Mouse (Mus musculus) mesoderm, embryonic 11.5 days (tissue): Measurements from ENCODE around the gene Tdrd3.

Source experiments
- DNase-seq: peaks from one replicate; pipeline ENCODE4 v3.0.0-alpha.2; 2012; ENCODE audit warnings: low read depth, low spot score

Gene Tdrd3

GRCm38 (mm10) chr14:87451645-87452443 is 35.4 kb downstream of the Tdrd3 start:
- peak; percentile 71 for DNase-seq

DNA sequence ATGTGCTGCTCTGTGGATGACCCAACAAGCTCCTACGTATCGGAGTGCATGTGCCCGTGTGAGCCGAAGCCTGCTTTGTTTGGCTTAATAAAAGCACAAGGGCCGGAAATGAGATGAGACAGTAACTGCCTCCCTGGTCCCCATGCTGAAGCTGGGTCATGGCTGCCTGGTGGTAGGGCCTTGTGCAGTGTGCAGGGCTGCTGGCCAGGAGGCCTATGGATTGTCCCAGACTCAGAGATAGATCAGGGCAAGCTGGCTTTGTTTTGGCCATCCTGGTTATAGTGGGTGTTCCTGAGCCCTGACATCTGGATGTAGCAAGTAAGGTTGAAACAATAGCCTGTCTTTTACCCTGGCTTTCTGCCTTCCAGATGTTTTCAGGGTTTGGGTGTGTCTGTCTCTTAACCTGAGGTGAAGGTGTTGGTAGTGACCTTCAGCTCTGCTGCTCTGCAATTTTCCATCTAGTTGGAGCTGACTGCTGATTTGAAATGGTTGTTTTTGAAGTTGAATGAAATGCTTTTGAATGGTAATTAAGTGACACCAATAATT is 39.3 kb downstream of the Tdrd3 start:
- no peak for DNase-seq

DNA sequence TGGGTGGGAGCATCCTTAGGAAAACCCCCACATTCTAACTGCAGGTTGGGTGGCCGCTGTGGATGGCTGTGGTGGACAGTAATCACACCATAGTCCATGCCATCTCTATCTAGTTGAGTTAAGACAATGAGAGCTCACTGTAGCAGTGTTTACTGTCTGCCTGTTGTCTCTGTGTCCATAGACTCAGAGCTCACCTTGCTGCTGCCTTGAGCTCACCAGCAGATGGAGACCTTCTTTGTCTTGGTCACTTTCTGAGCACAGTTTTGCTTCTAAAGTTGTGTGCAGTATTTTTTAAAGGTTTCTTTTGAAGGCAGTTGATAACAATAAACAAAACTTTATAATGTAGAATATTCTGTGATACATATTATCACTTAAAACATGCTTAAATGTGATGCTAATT is 43.3 kb downstream of the Tdrd3 start:
- DNase-seq = no peak

DNA sequence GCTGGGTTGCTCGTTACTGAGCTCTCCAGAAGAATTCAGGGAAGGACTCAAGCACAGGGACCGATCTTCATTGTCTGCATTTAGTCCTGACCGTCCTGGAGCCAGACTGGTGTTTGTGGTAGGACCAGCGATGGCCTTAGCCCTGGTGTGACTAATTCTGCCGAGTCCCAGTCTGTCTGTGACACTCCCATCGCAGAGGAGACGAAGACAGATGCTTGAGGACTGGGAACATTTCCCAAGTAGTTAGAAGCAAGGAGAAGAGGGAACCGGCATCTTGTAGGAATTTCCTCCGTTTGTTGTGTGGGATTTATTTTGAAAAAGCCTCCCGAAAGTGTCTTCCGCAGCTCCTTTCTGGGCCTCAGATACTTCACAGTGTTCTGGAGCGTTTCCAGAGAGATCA is 45.1 kb downstream of the Tdrd3 start:
- no peak for DNase-seq

- peak; percentile 68 for DNase-seq
Measured at GRCm38 (mm10) chr14:87463963-87464654, 47.7 kb downstream of the Tdrd3 start.

DNA sequence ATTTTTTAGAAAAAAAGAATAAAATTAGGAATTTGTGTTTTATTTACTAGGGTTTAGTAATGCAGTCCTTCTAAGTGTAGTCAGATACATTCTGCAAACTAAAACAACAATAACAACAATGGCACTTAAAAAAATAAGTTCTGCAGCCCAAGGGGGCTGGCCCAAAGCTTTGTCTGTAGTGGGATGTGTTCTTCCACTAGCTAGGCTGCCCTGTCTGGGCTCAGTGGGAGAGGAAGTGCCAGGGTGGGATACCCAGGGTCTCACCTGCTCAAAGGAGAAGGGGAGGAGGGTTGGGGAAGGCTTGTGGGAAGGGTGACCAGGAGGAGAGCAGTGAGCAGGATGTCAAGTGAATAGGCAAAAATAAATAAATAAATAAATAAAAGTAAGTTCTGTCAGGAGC is 48.2 kb downstream of the Tdrd3 start:
- DNase-seq = no peak

- no peak for DNase-seq
Measured at GRCm38 (mm10) chr14:87467586-87467985, 51.1 kb downstream of the Tdrd3 start.

DNA sequence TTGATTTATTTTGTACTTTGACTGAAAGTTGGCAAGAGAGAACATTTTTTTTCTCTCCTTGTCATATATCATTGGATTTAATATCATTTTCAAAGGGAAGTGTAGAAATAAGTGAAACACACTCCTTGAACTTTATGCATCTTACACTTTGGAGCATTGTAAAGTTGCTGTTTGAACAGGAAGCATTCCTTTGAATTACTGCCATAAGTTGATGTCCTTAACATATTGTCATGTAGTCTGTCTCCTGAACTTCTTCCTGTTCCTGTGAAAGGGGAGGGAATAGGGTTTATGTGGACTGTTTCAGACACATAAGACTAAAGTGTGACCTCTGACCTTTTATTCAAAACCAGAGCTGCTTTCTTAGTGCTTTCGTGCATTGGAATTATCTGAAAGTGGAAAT is 55.1 kb downstream of the Tdrd3 start:
- DNase-seq = no peak

DNA sequence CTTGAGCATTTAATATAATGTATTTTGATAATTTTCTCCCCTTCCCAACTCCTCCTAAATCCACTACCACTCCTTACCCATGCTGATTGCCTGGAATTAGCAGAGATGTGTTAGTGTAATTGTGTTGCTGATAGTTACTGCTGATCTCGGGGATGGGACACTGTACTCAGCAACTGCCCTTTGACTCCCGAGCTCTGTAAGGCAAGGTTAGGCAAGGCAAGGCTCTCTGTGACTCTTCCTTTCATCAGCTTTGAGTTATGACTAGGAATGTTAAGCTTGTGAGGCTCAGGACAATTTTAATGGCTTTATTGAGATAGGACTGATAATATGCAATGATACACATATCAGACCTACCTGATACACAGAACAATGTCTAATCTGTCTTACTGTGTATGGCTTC is 56.3 kb downstream of the Tdrd3 start:
- DNase-seq = no peak

- no peak for DNase-seq
Measured at GRCm38 (mm10) chr14:87475721-87476359, 59.4 kb downstream of the Tdrd3 start.

- no peak for DNase-seq
Measured at GRCm38 (mm10) chr14:87478339-87478951, 62.0 kb downstream of the Tdrd3 start.

DNA sequence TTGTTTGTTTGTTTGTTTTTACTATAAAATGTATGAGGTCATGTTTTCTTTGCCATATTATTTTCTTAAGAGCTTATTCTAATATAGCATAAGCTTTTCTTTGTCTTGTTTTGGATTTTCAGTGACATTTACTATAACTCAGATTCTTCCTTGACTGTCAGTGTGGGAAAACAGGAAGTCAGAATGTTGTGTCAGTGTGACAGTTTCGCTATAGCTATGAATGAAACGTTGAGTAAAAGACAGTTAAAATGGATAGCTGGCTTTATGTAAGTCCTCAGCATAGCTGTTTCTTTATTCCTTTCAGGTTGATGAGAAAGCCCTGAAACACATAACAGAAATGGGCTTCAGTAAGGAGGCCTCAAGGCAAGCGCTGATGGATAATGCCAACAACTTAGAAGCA is 69.4 kb downstream of the Tdrd3 start:
- DNase-seq = no peak

- no peak for DNase-seq
Measured at GRCm38 (mm10) chr14:87497955-87498594, 81.6 kb downstream of the Tdrd3 start.

DNA sequence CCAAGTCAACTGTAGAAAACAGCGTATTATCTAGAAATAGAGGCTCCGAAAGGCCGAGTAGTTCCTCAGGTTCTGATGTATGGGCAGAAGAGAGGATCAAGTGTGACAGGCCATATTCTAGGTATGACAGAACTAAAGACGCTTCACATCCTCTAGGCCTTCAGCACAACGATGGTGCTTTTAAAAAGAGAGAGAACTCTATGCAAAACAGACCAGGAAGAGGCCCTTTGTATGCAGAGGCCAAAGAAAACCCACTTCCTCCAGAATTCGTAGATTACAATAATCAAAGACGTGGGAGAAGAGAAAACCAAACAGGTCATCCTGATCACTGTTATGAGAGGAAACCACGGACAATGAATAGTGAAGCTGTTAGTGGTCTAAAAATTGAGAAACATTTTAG is 89.5 kb downstream of the Tdrd3 start:
- no peak for DNase-seq

DNA sequence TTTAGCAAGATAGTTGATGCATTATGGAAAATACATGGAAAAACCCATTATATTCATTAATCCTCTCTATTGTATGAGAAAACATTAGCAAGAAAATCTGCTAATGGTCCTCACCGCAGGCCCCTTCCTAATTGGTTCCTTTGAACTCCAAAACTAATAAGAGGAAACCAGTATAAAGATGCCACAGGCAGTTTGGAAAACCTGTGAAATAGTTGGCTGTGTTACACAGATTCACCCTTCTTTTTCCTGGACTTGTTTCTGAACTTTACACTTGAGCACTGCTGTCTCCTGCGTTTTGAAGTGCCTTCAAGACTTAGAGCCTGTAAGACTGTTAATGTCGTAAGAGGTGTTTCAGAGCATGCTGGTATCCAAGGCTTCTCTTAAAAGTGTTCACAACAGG is 98.8 kb downstream of the Tdrd3 start:
- no peak for DNase-seq

DNA sequence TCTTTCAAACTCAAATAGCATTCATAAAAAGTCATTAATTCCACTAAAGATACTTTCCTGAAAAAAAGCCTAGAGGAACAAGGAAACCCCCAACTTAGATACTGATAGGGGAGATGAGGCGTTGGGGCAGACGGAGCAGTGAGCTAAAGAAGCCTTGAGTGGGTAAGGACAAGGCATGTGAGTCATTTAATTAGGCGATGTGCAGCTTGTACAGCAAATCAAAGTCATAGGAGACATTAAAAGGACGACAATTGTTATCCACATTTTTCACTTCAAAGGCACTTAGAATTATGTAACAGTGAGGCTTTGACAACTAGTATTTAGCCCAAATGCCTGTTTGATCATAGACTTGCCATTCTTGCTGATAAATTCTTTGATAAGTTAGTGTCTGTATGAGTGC is 100.9 kb downstream of the Tdrd3 start:
- DNase-seq = no peak

DNA sequence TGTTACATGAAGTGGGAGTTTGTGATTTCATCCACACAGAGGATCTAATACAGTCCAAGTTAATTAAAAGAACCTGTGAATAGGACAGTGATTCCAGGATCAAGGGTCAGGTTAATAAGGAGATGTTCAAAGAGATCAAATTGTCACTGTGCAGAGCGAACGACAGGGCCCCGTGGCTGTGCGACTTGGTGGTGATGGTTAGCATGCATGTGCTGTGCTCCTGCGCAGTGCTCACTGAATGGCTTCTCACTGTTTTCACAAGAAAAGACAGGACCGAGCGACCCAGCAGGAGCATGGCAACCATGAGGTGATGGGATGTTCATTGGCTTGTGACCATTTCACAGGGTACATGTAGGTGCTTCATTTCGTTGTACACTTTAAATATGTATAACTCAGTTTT is 115.4 kb downstream of the Tdrd3 start:
- no peak for DNase-seq

- DNase-seq = no peak
Measured at GRCm38 (mm10) chr14:87537127-87537819, 120.8 kb downstream of the Tdrd3 start.

GRCm38 (mm10) chr14:87549986-87550385 is 133.5 kb downstream of the Tdrd3 start:
- DNase-seq = no peak

- DNase-seq = no peak
Measured at GRCm38 (mm10) chr14:87552211-87552610, 135.8 kb downstream of the Tdrd3 start.

GRCm38 (mm10) chr14:87563841-87564240 is 147.4 kb downstream of the Tdrd3 start:
- DNase-seq = no peak
